Comparison of ENCODE assay signal across 27 mouse cellular contexts in genomic region chr6:41684911-41685310, GRCm38 (mm10). TPM values are rescaled to one million over a fixed set of nuclear protein-coding genes. Genes with fewer than 3 reads are reported as not detected.
DNase-seq lines count a peak whose midpoint lies in the region; ATAC-seq and TF ChIP-seq lines count a peak whose summit lies in the region.
"Had no signal": no experiment of that assay in that cellular context is flagged by ENCODE, and none has a peak within 500 bp of the region (broad histone marks: within the 10 kb centered on the region; RNA-seq: fewer than 3 reads in every experiment).

No protein-coding gene starts in this region.

- peaks cover 57% of the 10 kb centered on the region for H3K36me3 ChIP-seq in liver, embryonic 13.5 days
- peaks cover 30% of the 10 kb centered on the region for H3K36me3 ChIP-seq in liver, postnatal 0 days (replicated peaks; ENCODE audit: insufficient read depth, low read length)
- no peaks in the 10 kb centered on the region for H3K36me3 ChIP-seq in midbrain, embryonic 15.5 days (replicated peaks)
- H3K36me3 ChIP-seq: embryonic facial prominence, embryonic 13.5 days; forebrain, embryonic 10.5 days; heart, embryonic 15.5 days; hindbrain, embryonic 13.5 days had no signal

- peaks cover 48% of the 10 kb centered on the region for H3K4me1 ChIP-seq in liver, embryonic 13.5 days (replicated peaks)
- no peaks in the 10 kb centered on the region for H3K4me1 ChIP-seq in liver, postnatal 0 days (ENCODE audit: insufficient read depth)
- no peaks in the 10 kb centered on the region for H3K4me1 ChIP-seq in midbrain, embryonic 15.5 days
- H3K4me1 ChIP-seq: embryonic facial prominence, embryonic 13.5 days; forebrain, embryonic 10.5 days; heart, embryonic 15.5 days; hindbrain, embryonic 13.5 days had no signal

- H3K27me3 ChIP-seq in liver, embryonic 13.5 days = no peaks in the 10 kb centered on the region
- no peaks in the 10 kb centered on the region for H3K27me3 ChIP-seq in liver, postnatal 0 days (ENCODE audit: insufficient read depth, low read length)
- H3K27me3 ChIP-seq in midbrain, embryonic 15.5 days (replicated peaks) = no peaks in the 10 kb centered on the region
- H3K27me3 ChIP-seq: CH12.LX; embryonic facial prominence, embryonic 13.5 days; heart, embryonic 15.5 days; hindbrain, embryonic 13.5 days had no signal

- H3K4me2 ChIP-seq in liver, embryonic 13.5 days = no peak overlapping the region
- H3K4me2 ChIP-seq in liver, postnatal 0 days (ENCODE audit: low read depth, low read length) = no peak overlapping the region
- H3K4me2 ChIP-seq in midbrain, embryonic 15.5 days = no peak overlapping the region
- H3K4me2 ChIP-seq: embryonic facial prominence, embryonic 13.5 days; heart, embryonic 11.5 days; heart, embryonic 15.5 days; hindbrain, embryonic 13.5 days had no signal

- ATAC-seq in liver, embryonic 13.5 days (ENCODE audit: low read depth) = peak; percentile 86
- peak; percentile 31; the same call in 1 of the 2 replicates for ATAC-seq in liver, postnatal 0 days
- ATAC-seq in midbrain, embryonic 15.5 days (replicated peaks) = no peak
- ATAC-seq: forebrain, embryonic 14.5 days; hindbrain, postnatal 0 days had no signal

- 21% methylated on average over 5 of the region's 5 CpGs for WGBS in liver, embryonic 13.5 days (ENCODE audit: insufficient replicate concordance)
- 41% methylated on average over 5 of the region's 5 CpGs for WGBS in liver, postnatal 0 days (ENCODE audit: insufficient replicate concordance)
- WGBS in midbrain, embryonic 15.5 days = 86% methylated on average over 5 of the region's 5 CpGs

- H3K4me3 ChIP-seq in liver, embryonic 13.5 days (replicated peaks) = no peak overlapping the region
- H3K4me3 ChIP-seq in liver, postnatal 0 days (ENCODE audit: low read depth, low read length) = no peak overlapping the region
- H3K4me3 ChIP-seq in midbrain, embryonic 15.5 days = no peak overlapping the region
- H3K4me3 ChIP-seq: embryonic facial prominence, embryonic 13.5 days; forebrain, embryonic 10.5 days; gastrocnemius, adult 2 months; heart, adult 2 months; heart, embryonic 15.5 days; hindbrain, embryonic 13.5 days had no signal

- DNase-seq in heart, adult 11 months = peak; percentile 70
- no peak for DNase-seq in heart, adult 18-20 months
- peak; percentile 42 for DNase-seq in c-Kit-positive CD71-positive TER-119-positive erythroid progenitor cells, embryonic 14.5 days (ENCODE audit: low spot score)
- peak; percentile 29 for DNase-seq in liver, embryonic 13.5 days
- no peak for DNase-seq in liver, postnatal 0 days
- no peak for DNase-seq in right cerebral cortex, adult 18-20 months
- DNase-seq in natural killer cell, adult 2 months (ENCODE audit: low spot score in 2 of 2) = no peak
- DNase-seq: adrenal gland, adult 8-10 months; adrenal gland, postnatal 36 days; cerebellum, adult 11 months; cerebellum, adult 9-10 months; cerebellum, postnatal 36 days; gastrocnemius, adult 2 months; gastrocnemius, postnatal 36 days; heart, adult 2 months; heart, postnatal 14 days had no signal

- no peak overlapping the region for H3K9ac ChIP-seq in liver, embryonic 13.5 days
- no peak overlapping the region for H3K9ac ChIP-seq in liver, postnatal 0 days (replicated peaks)
- H3K9ac ChIP-seq in midbrain, embryonic 15.5 days = no peak overlapping the region
- H3K9ac ChIP-seq: embryonic facial prominence, embryonic 13.5 days; heart, embryonic 15.5 days; hindbrain, embryonic 13.5 days had no signal

- TF ChIP-seq CTCF in liver, postnatal 0 days (IDR thresholded peaks at IDR 0.05; ENCODE audit: low read depth) = no peak

- no peaks in the 10 kb centered on the region for H3K9me3 ChIP-seq in liver, embryonic 13.5 days (replicated peaks)
- H3K9me3 ChIP-seq in liver, postnatal 0 days (ENCODE audit: low read length) = no peaks in the 10 kb centered on the region
- H3K9me3 ChIP-seq in midbrain, embryonic 15.5 days = no peaks in the 10 kb centered on the region
- H3K9me3 ChIP-seq: embryonic facial prominence, embryonic 13.5 days; forebrain, embryonic 10.5 days; heart, embryonic 15.5 days; hindbrain, embryonic 13.5 days had no signal

- TF ChIP-seq EP300 in liver, postnatal 0 days (IDR thresholded peaks at IDR 0.05; ENCODE audit: low read depth) = peak; percentile 15; the same call in 1 of the 2 replicates

- H3K27ac ChIP-seq in liver, embryonic 13.5 days = peak overlapping the region; percentile 56
- no peak overlapping the region for H3K27ac ChIP-seq in liver, postnatal 0 days (ENCODE audit: low read depth)
- no peak overlapping the region for H3K27ac ChIP-seq in midbrain, embryonic 15.5 days
- H3K27ac ChIP-seq: embryonic facial prominence, embryonic 13.5 days; forebrain, embryonic 10.5 days; gastrocnemius, adult 2 months; heart, adult 2 months; heart, embryonic 15.5 days; hindbrain, embryonic 13.5 days; hindbrain, postnatal 0 days had no signal

RNA-seq across cellular contexts. Expression of gene Llcfc1, which starts 0.7 kb away (rescaled TPM):
- not detected for total RNA-seq in heart, adult 18-20 months (2021)
- not detected in 2 replicates for polyA plus RNA-seq in liver, embryonic 13.5 days (2015; fragmentation: Nextera tagmentation; extraction: Ambion mirVana)
- not detected in 2 replicates for polyA plus RNA-seq in liver, postnatal 0 days (2015; fragmentation: Nextera tagmentation; extraction: Ambion mirVana)
- not detected in 2 replicates for polyA plus RNA-seq in midbrain, embryonic 15.5 days (2015; fragmentation: Nextera tagmentation; extraction: Ambion mirVana)
- total RNA-seq: adrenal gland, adult 8-10 months; adrenal gland, postnatal 36 days; CH12.LX; gastrocnemius, adult 2 months; gastrocnemius, postnatal 36 days; heart, adult 2 months; heart, postnatal 14 days; hematopoietic stem cell, adult 5-6 weeks had no signal
- polyA plus RNA-seq: C2C12; embryonic facial prominence, embryonic 13.5 days; forebrain, embryonic 10.5 days; forebrain, embryonic 14.5 days; heart, embryonic 11.5 days; heart, embryonic 15.5 days; hindbrain, embryonic 13.5 days; hindbrain, postnatal 0 days had no signal

RNA-seq across cellular contexts. Expression of gene Trpv5, which starts 4.3 kb away (rescaled TPM):
- not detected for total RNA-seq in heart, adult 18-20 months (2021)
- 0.08 TPM in 1 of 2 replicates, not detected in the other for polyA plus RNA-seq in liver, embryonic 13.5 days (2015; fragmentation: Nextera tagmentation; extraction: Ambion mirVana)
- polyA plus RNA-seq in liver, postnatal 0 days (2015; fragmentation: Nextera tagmentation; extraction: Ambion mirVana) = 0.11 TPM in 1 of 2 replicates, not detected in the other
- polyA plus RNA-seq in midbrain, embryonic 15.5 days (2015; fragmentation: Nextera tagmentation; extraction: Ambion mirVana) = not detected in 2 replicates
- total RNA-seq: adrenal gland, adult 8-10 months; CH12.LX; gastrocnemius, adult 2 months; gastrocnemius, postnatal 36 days; heart, adult 2 months; heart, postnatal 14 days; hematopoietic stem cell, adult 5-6 weeks; hindbrain, postnatal 0 days had no signal
- polyA plus RNA-seq: C2C12; embryonic facial prominence, embryonic 13.5 days; forebrain, embryonic 10.5 days; forebrain, embryonic 14.5 days; heart, adult 2 months; heart, embryonic 11.5 days; heart, embryonic 15.5 days; hindbrain, embryonic 13.5 days; hindbrain, postnatal 0 days had no signal

RNA-seq across cellular contexts. Expression of gene Kel, which starts 19.2 kb away (rescaled TPM):
- not detected for total RNA-seq in heart, adult 18-20 months (2021)
- 237 and 259 TPM in 2 replicates for polyA plus RNA-seq in liver, embryonic 13.5 days (2015; fragmentation: Nextera tagmentation; extraction: Ambion mirVana)
- polyA plus RNA-seq in liver, postnatal 0 days (2015; fragmentation: Nextera tagmentation; extraction: Ambion mirVana) = 58.6 and 66.7 TPM in 2 replicates
- 0.21 and 0.75 TPM in 2 replicates for polyA plus RNA-seq in midbrain, embryonic 15.5 days (2015; fragmentation: Nextera tagmentation; extraction: Ambion mirVana)
- total RNA-seq: adrenal gland, adult 8-10 months; adrenal gland, postnatal 36 days; CH12.LX; gastrocnemius, adult 2 months; gastrocnemius, postnatal 36 days; hindbrain, postnatal 0 days had no signal
- polyA plus RNA-seq: C2C12 had no signal

RNA-seq across cellular contexts. Expression of gene Trpv6, which starts 48.7 kb away (rescaled TPM):
- not detected for total RNA-seq in heart, adult 18-20 months (2021)
- 0.08 and 0.10 TPM in 2 replicates for polyA plus RNA-seq in liver, embryonic 13.5 days (2015; fragmentation: Nextera tagmentation; extraction: Ambion mirVana)
- not detected in 2 replicates for polyA plus RNA-seq in liver, postnatal 0 days (2015; fragmentation: Nextera tagmentation; extraction: Ambion mirVana)
- polyA plus RNA-seq in midbrain, embryonic 15.5 days (2015; fragmentation: Nextera tagmentation; extraction: Ambion mirVana) = 0.89 and 1.3 TPM in 2 replicates
- total RNA-seq: adrenal gland, postnatal 36 days; CH12.LX; gastrocnemius, adult 2 months; gastrocnemius, postnatal 36 days; heart, adult 2 months; heart, postnatal 14 days; hematopoietic stem cell, adult 5-6 weeks; hindbrain, postnatal 0 days had no signal
- polyA plus RNA-seq: heart, adult 2 months; heart, embryonic 11.5 days; heart, embryonic 15.5 days had no signal

Comparison
In these comparisons a context has a peak if more than half of its experiments do, and no peak if none do; other contexts are left out.
1. DNase-seq: peak in heart, adult 11 months (single experiment), c-Kit-positive CD71-positive TER-119-positive erythroid progenitor cells, embryonic 14.5 days (single experiment) and liver, embryonic 13.5 days (single experiment); none in heart, adult 18-20 months (0 of 2), liver, postnatal 0 days (single experiment), right cerebral cortex, adult 18-20 months (single experiment) and natural killer cell, adult 2 months (0 of 2).
2. RNA of gene Kel, which starts 19.2 kb away (polyA plus RNA-seq): 237 to 259 TPM in liver, embryonic 13.5 days and 58.6 to 66.7 TPM in liver, postnatal 0 days; 0.21 to 0.75 TPM in midbrain, embryonic 15.5 days; every median in the first group is over 10 times any median in the second.